Mouse (Mus musculus) midbrain, embryonic 16.5 days (tissue): ENCODE measurements at regions not wholly inside any gene's neighbourhood (a gene's known extent, or its start where the extent isn't known, plus 50 kb on each side); places are given as distances from the start of the nearest gene placed in this dataset.
"Not testable (repeated sequence)": the region's sequence is repeated elsewhere in the genome, so short reads cannot be mapped to it uniquely, and the experiment has no call there.

Experiments
- ATAC-seq: fragments of 200-750 bp; cut with Nextera tagmentation; 2 replicates; pipeline ENCODE4 v1.8.0; 2017; ENCODE audit warnings: moderate TSS enrichment
- H3K27ac ChIP-seq: fragments of 300-500 bp; sonication (generic); 2 replicates; pipeline ENCODE4 v1.5.1; 2014; ENCODE audit warnings: mild to moderate bottlenecking, low read length, mixed read lengths
- H3K27me3 ChIP-seq: fragments of 300-500 bp; sonication (generic); 2 replicates; pipeline ENCODE4 v1.6.1; 2014; ENCODE audit warnings: low read depth, low read length, mixed read lengths; ENCODE audit not compliant: control insufficient read depth, insufficient read depth
- H3K36me3 ChIP-seq: fragments of 300-500 bp; sonication (generic); 2 replicates; pipeline ENCODE4 v1.6.1; 2014; ENCODE audit warnings: mild to moderate bottlenecking, low read length, moderate library complexity, mixed read lengths; ENCODE audit not compliant: control insufficient read depth, insufficient read depth
- H3K4me1 ChIP-seq: fragments of 300-500 bp; sonication (generic); 2 replicates; pipeline ENCODE4 v1.6.1; 2014; ENCODE audit warnings: mild to moderate bottlenecking, low read length, mixed read lengths; ENCODE audit not compliant: control insufficient read depth, insufficient read depth
- H3K4me2 ChIP-seq: fragments of 300-500 bp; sonication (generic); 2 replicates; pipeline ENCODE4 v1.6.1; 2014; ENCODE audit warnings: mild to moderate bottlenecking, low read length, mixed read lengths
- H3K4me3 ChIP-seq: fragments of 300-500 bp; sonication (generic); 2 replicates; pipeline ENCODE4 v1.5.1; 2014; ENCODE audit warnings: low read depth, mild to moderate bottlenecking, low read length, moderate library complexity, mixed read lengths
- H3K9ac ChIP-seq: fragments of 300-500 bp; sonication (generic); 2 replicates; pipeline ENCODE4 v1.6.1; 2014; ENCODE audit warnings: low read depth, low read length, mixed read lengths
- H3K9me3 ChIP-seq: fragments of 300-500 bp; sonication (generic); replicated peaks from 2 replicates; pipeline ENCODE4 v1.6.1; 2014; ENCODE audit warnings: mild to moderate bottlenecking, low read length, mixed read lengths; ENCODE audit not compliant: control insufficient read depth, poor library complexity, severe bottlenecking
- WGBS: fragments of 180-500 bp; shearing (Covaris S2); extraction: QIAGEN DNeasy Blood & Tissue Kit; methylation state at CpG from one replicate; pipeline ENCODE4 v1.1.7; 2014; 5-methylcytosine and 5-hydroxymethylcytosine counted together

DNA sequence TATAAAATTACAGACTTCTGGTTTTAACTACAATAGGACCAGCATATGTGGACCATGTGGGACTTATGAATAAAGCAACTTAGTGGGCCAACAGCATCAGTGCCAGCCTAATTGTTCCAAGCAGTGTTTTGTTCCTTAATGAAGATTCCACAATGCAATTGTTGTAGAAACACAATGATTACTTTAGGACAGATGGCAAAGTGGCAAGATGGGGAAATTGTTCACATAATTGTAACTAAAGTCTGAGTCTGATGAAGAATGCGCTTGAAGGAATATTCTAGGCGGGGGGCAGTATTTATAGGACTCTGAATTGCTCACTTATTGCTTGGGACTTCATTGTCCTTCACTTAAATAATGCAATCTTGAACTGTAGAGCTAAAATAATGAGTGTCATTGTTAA, 253.4 kb upstream of the Kcnj3 start:
- Histone ChIP-seq H3K4me2 (no peak overlapping the region), H3K9me3 (no peaks in the 10 kb centered on the region), H3K4me3 (no peak overlapping the region), H3K27ac (no peak overlapping the region), H3K4me1 (no peaks in the 10 kb centered on the region), H3K27me3 (no peaks in the 10 kb centered on the region), H3K36me3 (no peaks in the 10 kb centered on the region), H3K9ac (no peak overlapping the region)
- WGBS, result 78% methylated on average over 2 of the region's 2 CpGs
- ATAC-seq, result no peak

DNA sequence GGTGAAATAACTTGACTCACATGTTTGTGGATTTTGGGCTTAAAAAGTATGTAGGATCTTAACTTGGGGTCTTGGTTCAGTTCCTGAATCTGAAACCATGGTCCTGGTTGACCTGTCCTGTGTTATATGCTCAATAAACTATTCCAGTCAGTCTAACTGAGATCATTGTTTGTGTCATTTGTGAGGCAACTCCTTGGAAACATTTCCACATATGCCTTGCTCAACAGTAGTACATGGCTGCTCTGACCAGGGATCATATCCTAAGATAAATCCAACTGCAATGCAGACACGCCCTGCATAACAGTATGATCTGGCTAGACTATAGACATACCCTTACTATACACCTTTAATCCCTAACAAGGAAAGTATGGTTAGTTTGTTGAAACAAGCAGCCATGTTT, 228.9 kb upstream of the Kcnj3 start:
- ATAC-seq, result no peak
- Histone ChIP-seq H3K4me2 (no peak overlapping the region), H3K27me3 (no peaks in the 10 kb centered on the region), H3K4me3 (no peak overlapping the region), H3K36me3 (no peaks in the 10 kb centered on the region), H3K9me3 (no peaks in the 10 kb centered on the region), H3K4me1 (no peaks in the 10 kb centered on the region), H3K9ac (no peak overlapping the region), H3K27ac (no peak overlapping the region)
- 83% methylated on average over 1 of the region's 1 CpGs for WGBS

DNA sequence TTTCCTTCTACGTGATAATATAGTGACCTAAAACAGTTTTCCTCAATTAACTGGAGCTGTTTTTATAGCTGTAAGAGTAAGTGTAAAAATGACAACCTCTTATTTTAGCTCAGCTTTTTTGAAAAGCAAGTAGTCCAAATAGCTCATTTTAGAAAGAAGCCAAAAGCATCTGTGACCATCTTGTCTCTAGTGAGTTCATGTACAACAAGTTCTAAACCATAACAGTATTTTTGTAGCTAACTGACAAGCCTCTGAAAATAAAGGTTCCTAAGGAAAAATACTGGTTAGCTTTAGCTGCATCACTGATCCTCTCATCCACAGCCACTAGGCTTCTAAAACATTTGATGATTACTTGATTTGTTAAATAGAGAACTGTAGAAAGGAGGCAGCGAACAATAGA, 227.2 kb upstream of the Kcnj3 start:
- H3K4me3 ChIP-seq, result no peak overlapping the region
- no peak overlapping the region for H3K27ac ChIP-seq
- no peaks in the 10 kb centered on the region for H3K4me1 ChIP-seq
- H3K36me3 ChIP-seq, result no peaks in the 10 kb centered on the region
- no peaks in the 10 kb centered on the region for H3K9me3 ChIP-seq
- H3K9ac ChIP-seq, result no peak overlapping the region
- no peak overlapping the region for H3K4me2 ChIP-seq
- no peak for ATAC-seq
- no peaks in the 10 kb centered on the region for H3K27me3 ChIP-seq
- WGBS, result 87% methylated on average over 2 of the region's 2 CpGs

DNA sequence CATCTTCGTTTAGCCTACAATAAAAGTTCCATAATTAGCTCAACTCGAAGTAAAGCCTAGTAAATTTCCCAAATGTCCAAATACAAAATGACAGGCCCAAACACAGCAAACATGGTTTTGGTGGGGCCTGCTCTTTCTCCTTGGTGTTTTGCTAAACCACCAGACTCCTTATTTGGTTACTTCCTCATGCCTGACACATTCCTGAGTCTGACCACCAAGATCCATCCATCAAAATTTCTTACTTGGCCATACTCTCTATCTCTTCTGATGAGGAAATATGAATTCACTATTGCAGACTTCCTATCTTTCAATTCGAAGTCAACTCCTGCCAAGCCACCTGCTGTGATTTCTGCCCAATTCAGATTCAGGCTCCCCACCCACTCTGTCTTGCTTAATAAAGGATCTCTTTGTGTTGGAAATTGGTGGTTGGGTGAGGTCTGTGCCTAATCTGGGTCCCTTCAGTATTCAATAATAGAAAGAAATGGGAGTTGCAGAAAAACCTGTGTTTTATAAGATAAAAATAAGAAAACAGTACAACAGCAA, 225.9 kb upstream of the Kcnj3 start:
- no peak overlapping the region for H3K27ac ChIP-seq
- 61% methylated on average over 3 of the region's 3 CpGs for WGBS
- no peak overlapping the region for H3K4me2 ChIP-seq
- no peaks in the 10 kb centered on the region for H3K27me3 ChIP-seq
- no peak for ATAC-seq
- H3K4me3 ChIP-seq, result no peak overlapping the region
- H3K9me3 ChIP-seq, result no peaks in the 10 kb centered on the region
- no peaks in the 10 kb centered on the region for H3K4me1 ChIP-seq
- H3K36me3 ChIP-seq, result no peaks in the 10 kb centered on the region
- H3K9ac ChIP-seq, result no peak overlapping the region

DNA sequence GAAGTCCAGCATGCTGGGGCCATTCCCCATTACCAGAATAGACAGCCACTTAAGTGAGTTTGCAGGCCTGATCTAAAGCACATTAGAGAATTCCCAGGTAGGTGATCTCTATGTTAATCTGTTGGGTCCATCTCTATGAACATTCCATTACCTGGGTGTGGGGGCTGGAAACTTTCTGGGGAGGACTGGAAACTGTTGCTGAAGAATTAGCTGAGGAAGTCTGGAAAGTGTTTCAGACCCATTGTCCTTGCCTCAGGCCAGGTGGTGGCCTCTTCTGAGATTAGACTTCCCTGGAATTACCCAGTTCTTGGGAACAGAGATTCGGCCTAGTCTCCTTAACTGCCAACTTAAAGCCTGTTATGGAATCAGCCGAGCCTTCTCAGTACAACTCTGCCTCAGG, 224.5 kb upstream of the Kcnj3 start:
- Histone ChIP-seq H3K4me1 (no peaks in the 10 kb centered on the region), H3K36me3 (no peaks in the 10 kb centered on the region), H3K4me3 (no peak overlapping the region), H3K4me2 (no peak overlapping the region), H3K27me3 (no peaks in the 10 kb centered on the region), H3K9ac (no peak overlapping the region), H3K9me3 (no peaks in the 10 kb centered on the region), H3K27ac (no peak overlapping the region)
- no peak for ATAC-seq
- 92% methylated on average over 2 of the region's 2 CpGs for WGBS

DNA sequence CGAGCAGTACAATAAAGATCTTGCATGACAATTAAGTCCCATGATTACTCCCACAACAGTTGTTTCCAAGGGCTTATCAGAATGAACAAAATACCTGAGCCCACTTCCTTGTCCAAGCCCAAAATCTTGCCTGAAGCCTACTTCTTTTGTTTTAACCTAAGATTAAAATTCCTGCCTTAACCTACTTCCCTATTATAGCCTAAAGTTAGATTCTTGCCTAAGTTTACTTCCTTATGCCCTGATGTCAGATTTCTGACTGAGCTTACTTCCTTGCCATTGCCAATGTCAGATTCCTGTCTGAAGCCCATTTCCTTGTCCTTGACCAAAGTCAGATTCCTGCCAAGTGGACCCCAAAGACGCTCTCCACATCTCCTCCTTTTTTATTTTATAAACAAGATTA, 213.7 kb upstream of the Kcnj3 start:
- no peak for ATAC-seq
- Histone ChIP-seq H3K4me2 (no peak overlapping the region), H3K9ac (no peak overlapping the region), H3K9me3 (no peaks in the 10 kb centered on the region), H3K36me3 (no peaks in the 10 kb centered on the region), H3K27ac (no peak overlapping the region), H3K4me3 (no peak overlapping the region), H3K27me3 (no peaks in the 10 kb centered on the region), H3K4me1 (no peaks in the 10 kb centered on the region)
- 75% methylated on average over 2 of the region's 2 CpGs for WGBS

DNA sequence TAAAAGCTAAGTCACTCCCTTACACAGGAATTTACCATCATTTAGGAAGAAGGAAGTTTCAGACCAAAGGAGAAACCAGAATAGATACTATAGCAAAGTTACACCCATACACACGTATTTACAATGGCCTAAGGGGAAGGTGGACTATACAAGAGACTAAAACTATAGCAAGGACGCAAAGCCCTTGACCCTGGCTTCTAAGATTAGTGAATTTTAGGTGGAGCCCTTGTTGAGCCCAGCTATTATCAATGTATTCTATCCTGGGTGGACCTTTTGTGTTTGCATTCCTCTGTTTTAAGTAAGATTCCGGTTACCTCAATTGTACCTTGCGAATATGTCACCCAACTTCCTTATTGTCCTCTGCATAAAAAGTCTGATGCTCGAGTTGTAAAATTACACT, 213.0 kb upstream of the Kcnj3 start:
- not testable (repeated sequence) for H3K4me1 ChIP-seq, H3K9me3 ChIP-seq, H3K27ac ChIP-seq, H3K9ac ChIP-seq, H3K27me3 ChIP-seq, H3K36me3 ChIP-seq, ATAC-seq, H3K4me3 ChIP-seq, H3K4me2 ChIP-seq
- 94% methylated on average over 5 of the region's 5 CpGs for WGBS

DNA sequence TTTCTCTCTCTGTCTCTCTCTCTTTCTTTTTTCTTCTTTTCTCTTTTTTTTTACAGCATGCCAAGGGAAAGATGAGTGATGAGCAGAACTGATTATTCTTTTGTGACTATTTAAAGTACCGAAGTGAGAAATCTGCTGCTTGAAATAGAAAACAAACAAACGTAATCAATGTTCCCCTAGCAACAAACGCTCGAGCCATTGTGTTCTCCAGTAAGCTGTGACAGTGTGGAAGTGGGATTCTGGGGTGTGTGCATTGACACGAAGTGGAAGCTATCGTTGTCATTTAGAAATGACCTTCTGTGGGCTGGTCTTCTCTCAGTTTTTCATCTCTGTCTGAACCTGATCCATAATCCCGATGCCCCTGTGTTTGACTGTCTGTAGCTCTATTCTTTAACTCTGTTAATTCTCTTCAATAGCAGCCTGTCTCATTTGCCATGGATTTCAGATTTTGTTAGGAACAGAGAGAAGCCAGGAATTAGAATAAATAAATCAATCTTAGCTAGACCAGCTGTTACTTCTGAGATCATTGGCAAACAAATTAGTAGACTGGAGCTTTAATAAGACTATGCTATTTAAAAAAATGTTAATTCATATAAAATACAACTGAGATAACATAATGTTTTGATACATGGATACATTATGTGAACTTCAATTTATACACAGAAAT, 207.5 kb upstream of the Kcnj3 start:
- Histone ChIP-seq H3K9me3 (no peaks in the 10 kb centered on the region), H3K9ac (no peak overlapping the region), H3K27me3 (no peaks in the 10 kb centered on the region), H3K36me3 (no peaks in the 10 kb centered on the region), H3K4me1 (no peaks in the 10 kb centered on the region), H3K4me2 (peak overlapping the region; percentile 16; the same call in 1 of the 2 replicates), H3K4me3 (no peak overlapping the region), H3K27ac (no peak overlapping the region)
- ATAC-seq, result no peak
- 34% methylated on average over 7 of the region's 7 CpGs for WGBS

DNA sequence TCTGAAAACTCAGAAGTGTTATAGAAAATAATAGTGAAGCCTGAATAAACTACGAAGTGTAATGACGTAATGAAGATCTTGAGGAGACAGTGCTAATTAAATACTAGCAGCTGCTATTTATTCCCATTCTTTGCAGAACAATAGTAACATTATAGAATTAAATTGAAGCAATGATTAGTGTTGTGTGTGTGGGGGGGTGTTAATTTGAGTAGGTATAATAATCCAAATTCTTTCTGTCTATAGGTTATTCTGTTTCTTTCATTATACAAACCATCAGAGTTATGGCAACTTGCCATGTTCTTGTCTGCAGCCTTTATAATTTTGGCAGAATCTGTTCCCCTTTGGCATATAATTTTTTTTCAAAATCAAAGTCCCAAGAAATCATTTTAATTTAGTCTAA, 203.9 kb upstream of the Kcnj3 start:
- no peak overlapping the region for H3K4me2 ChIP-seq
- no peak overlapping the region for H3K27ac ChIP-seq
- 82% methylated on average over 2 of the region's 2 CpGs for WGBS
- H3K4me1 ChIP-seq, result no peaks in the 10 kb centered on the region
- H3K9ac ChIP-seq, result no peak overlapping the region
- no peaks in the 10 kb centered on the region for H3K36me3 ChIP-seq
- no peak overlapping the region for H3K4me3 ChIP-seq
- no peaks in the 10 kb centered on the region for H3K9me3 ChIP-seq
- ATAC-seq, result no peak
- no peaks in the 10 kb centered on the region for H3K27me3 ChIP-seq
